Mouse (Mus musculus) ES-CJ7 (cell line): ENCODE data around the gene Zp3.

ENCODE experiments used
- DNase-seq: peaks from one replicate; pipeline ENCODE4 v3.0.0; 2011; ENCODE audit warnings: low read depth, low spot score

The Zp3 gene

DNA sequence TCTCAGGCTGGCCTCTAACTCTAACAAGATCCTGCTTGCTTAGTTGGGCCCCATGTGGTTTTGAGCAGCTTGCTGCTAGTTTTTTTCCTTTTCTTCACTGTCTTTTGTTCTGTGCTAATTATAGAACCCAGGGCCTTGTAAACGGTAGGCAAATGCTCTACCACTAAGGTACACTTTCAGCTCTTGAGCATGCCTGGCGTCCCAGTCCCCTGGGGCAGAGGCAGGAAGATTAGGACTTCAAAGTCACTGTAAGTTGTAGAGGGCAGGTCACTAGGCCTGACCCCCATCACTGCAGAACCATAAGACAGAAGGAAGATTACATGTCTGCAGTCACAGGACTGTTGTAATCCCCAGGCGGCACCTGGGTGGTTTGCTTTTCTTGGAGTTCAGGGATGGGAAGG is 22.9 kb downstream of the Zp3 start:
- no peak for DNase-seq

DNA sequence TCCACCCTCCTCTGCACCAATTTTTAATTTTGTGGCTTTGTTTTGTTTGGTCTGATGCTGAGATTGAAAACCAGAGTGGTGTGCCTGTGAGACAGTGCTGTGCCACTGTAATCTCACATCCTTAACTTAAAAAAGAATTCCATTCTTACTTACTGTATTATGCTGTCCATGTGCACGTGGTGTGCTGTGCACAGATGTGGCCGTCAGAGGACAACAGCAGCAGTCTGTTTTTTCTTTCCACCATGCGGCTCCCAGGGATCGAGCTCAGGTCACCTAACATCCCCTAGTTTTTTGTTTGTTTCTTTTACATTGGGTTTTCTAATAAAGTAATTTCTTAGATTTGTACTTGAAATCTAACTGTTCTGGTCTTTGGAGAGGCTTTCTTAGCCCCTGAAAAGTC is 24.6 kb downstream of the Zp3 start:
- DNase-seq: no peak

DNA sequence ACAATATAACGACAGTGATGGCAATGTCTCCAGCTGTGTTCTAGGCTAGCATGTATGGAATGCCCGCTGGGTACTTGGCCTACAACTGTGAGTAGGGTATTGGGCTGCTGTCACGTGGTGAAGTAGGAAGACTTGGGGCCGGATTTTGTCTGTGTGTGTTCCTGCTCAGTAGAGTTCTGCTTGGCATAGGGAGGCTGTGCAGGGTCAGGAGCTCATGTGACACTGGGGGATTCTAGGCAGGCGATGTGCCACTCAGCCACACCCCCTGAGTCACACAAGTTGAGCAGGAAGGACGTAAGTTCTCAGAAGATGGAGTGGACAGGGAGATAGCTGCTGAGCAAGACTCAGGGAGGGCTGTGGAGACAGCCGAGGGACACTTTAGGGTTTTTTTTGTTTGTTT is 27.8 kb downstream of the Zp3 start:
- DNase-seq: no peak

DNA sequence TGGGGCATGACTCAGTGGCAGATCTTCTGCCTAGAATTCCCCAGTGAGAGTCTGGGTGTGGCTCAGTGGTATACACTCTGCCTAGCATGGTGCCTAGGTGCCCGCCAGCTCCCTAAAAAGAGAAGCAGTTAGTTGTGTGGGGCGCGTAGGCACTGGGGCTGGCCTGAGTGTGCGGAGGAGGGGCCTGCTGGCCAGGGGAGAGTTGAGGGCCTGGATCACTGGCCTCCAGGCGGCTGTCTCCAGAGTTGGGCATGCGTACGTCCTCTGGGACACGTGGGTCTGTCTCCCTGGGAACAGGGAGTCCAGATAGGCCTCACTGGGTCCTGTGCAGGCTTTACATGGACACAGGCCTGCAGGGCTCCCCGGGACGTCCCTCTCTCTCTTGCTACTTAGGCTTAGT is 35.0 kb downstream of the Zp3 start:
- no peak for DNase-seq

DNA sequence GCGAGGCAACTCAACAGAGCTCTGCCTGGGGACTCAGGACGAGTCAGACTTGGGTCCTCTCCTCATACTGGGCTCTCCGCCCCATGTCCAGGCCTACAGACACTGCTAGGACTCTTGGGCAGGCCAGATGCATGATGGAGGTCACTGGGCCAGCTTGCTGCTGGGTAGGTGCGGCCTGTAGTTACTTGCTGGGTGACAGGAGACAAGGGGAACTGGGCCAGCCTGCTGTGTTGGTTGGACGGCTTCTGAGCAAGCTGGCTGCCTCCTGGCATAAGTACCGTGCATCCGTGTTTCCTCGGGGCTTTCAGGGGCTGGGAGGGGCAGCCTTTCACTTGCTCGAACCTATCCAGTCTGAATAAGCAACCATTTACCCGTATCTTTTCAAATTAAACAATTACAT is 35.7 kb downstream of the Zp3 start:
- DNase-seq: no peak

DNA sequence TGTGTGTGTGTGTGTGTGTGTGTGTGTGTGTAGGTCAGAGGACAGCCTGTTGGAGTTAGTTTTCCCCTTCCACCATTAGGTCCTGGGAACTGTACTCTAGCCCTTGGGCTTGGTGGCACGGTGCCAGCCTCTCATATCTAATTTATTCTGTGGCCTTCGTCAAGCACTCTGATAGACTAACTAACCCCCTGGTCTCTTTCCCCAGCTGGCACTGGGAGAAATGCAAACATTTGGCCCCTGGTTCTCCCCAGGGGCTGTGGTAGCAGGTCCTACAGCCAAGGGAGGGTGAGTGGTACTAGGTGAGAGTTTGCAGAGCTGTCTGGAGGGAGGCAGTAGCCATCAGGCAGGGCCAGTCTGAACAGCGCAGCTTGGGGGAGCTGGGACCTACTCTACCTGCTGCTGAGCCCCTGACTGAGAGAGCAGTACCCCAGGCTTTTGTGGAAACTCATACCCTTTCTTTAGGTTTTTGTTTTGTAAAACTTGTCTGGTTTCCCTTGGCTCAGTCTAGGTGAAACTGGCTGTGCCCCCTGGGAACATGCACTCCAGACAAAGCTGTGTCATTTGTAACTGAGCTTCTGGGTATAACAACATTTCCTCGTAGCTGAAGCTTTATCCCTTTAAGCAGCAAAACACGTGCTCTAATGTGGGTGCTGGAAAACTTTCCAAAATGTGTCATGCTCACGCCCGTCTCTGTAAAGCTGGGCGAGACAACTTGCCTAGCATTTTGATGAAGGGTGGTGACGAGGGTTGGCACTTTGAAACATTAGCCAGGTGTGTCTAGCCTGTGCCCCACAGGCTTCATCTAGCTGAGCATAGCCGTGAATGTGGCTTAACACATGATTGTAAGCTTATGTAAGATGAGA is 36.3 kb downstream of the Zp3 start:
- peak; percentile 52 for DNase-seq

DNA sequence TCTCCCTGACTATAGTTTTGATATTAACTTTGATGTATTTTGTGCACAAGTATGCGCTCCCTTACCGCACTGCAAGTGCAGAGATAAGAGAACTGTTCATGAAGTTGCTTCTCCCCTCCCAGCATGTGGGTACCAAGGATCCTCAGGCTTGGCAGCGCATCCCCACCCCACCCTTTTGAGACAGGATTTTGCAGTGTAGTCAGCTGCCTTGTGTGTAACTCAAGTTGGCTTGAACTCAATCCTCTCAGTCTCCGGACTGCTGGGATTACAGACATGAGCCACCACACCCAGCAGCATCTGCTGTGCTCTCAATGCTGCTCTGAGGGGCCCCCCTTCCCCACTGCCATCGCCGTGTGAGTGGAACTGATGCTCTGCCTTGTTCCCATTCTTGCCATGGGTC is 37.4 kb downstream of the Zp3 start:
- DNase-seq: no peak

DNA sequence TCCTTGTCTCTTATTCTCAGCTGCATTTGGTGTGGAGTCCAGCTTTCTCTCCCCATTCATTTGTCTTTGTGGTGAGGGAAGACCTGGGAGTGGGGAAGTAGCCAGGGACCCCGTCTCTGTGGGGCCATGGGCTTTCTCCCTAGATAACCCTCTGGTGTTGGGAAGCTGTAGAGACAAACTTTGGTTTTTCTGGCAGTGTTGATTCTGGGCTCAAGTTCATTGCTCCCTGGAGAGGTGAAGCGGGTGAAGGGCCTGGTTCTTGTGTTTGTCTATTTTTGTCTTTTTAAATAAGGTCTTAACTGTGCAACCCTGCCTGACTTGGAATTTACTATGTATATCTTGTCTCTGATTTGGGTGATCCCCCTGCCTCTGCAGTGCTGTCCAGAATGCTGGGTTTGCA is 38.8 kb downstream of the Zp3 start:
- no peak for DNase-seq

DNA sequence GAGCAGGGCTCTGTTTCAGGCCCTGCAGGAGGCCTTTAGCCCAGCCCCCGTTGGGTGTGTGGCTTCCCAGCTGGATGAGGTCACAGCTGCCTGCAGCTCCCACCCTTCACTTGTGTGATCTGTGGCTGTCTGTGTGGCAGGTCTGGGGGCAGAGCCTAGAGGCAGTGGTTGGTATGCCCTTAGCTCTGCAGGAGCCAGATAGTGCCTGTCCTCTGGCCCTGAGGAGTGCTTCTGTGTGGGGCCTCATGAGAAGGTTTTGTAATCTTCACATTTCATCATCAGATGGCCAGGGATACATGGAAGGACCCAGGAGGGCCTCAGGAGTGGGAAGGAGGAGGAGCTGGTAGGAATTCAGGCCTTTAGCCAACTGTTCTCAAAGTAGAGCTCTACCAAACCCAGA is 40.0 kb downstream of the Zp3 start:
- no peak for DNase-seq

DNA sequence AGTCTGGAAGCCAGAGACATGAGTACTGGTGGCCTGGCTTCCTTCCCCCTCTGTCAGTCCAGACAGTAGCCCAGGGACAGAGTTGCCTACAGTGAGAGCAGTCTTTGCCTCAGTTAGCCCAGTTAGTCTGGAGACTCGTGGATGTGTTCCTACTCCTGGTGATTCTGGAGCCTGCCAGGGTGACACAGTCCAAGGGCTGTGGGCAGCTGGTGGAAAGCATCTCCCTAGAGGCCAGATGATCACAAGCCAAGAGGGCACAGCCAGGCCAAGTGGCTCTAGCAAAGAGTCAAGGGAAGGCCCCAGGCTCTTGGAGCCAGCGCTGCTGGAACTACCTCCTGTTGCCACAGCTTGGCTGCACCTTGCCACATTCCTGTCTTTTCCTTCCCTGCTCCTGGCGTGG is 45.8 kb downstream of the Zp3 start:
- no peak for DNase-seq

DNA sequence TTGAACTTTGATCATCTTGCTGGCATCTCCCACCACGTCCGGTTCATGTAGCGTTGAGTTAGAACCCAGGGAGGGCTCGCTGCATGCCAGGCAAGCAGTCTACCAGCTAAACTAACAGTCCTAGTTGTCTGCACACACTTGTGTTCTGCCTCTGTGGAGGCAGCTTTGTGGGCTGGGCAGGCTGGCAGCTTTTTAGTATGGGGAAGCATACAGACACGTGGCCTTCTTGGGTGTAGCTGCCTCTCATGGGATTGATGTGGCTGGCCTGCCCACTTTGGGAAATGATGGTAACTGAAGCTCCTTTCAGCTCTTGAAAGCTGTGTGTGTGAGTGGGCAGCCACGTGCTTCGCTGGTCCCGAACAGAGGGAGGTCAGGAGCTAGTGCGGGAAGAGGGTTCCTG is 47.0 kb downstream of the Zp3 start:
- DNase-seq: no peak

DNA sequence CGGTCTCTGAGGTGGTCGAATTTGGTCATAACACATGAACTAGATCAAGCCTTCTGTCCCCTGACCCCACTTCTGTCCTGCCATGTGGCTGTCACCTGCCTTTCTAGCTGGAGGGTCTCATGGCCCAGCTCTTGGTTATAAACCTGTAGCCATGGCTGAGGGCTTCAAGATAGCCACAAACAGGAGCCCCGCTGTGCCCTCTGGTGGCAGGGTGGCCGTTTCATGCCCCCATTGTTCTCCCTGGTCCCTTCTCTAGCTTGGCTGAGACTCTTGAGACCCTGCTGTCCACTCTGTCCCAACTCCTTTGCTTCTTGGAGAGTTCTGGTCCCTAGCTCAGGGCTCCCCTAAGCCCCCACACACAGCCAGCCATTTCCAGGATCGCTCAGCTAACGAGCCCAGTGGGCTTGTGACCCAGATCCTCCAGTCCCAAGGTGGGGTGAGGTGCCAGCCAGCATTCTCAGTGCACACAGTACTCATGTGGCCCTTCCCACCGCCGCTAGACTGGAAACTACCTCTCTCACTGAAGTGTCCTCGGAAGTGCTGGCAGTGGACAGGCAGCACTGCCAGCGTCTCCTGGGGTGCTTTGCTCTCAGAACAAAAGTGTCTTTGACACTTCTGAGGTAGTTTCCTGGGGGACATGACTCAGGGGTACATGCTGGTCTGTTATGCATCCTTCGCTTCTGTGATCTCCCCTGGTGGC is 47.9 kb downstream of the Zp3 start:
- no peak for DNase-seq

DNA sequence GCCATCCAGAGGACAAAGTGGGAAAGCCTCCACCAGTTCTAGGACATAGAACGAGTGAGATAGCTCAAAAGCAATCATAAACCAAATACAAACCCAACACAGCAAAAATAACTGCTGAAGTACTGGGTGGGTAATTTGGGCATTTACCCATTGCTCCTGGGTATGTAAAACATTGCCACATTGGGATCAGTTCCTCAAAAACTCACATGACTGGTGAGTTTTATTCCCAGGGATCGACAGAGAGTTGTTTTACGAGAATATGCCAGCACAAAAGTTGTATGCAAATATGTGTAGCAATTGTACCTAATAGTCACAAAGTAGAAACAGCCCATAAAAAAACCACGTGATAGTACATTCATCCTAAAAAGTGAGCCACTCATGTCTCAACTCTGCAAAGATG is 55.0 kb downstream of the Zp3 start:
- no peak for DNase-seq

DNA sequence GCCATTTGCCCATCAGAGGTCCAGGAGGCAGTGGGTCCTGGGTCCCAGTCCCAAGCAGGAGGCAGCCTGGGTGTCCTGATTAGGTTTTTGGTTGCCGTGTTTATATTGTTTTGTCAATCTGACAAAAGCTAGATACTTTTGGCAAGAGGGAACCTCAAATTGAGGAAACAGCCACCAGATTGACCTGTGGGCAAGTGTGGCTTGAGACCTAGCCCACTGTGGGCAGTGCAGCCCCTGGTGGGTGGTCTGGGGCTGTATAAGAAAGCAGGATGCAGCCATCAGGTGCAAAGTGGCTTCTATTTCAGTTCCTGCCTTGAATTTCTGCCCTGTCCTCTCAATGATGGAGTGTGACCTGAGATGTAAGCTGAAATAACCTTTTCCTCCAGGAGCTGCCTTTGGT is 55.4 kb downstream of the Zp3 start:
- no peak for DNase-seq

DNA sequence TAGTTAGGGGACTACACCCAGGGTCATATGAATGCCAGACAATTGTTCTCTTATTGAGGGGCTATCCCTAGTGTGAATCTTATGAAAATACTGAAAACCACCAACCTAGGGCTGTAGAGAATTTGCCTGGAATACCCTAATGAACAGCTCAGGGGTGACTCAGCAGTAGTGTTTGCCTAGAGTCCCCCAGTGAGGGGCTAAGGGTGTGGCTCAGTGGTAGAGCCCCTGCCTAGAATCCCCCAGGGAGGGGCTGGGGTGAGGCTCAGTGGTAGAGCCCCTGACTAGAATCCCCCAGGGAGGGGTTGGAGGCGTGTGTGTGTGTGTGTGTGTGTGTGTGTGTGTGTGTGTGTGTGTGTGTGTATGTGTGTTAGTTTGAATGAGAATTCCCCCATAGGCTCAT is 56.8 kb downstream of the Zp3 start:
- no peak for DNase-seq
